Mouse (Mus musculus) cerebellum, adult 2 months (tissue): ENCODE data around the gene Prpf4. TPM values are rescaled to one million over a fixed set of nuclear protein-coding genes. Genes with fewer than 3 reads are reported as not detected.

Experiments
- DNase-seq, 2 experiments: peaks; one replicate each; pipeline ENCODE4 v3.0.0; 2021
- H3K27ac ChIP-seq: fragments of 200-500 bp; 2 replicates; pipeline ENCODE4 v1.5.1; 2012; ENCODE audit warnings: low read length, control low read depth, inconsistent platforms; ENCODE audit not compliant: insufficient read depth
- H3K27me3 ChIP-seq: fragments of 200-500 bp; 2 replicates; pipeline ENCODE4 v1.6.1; 2012; ENCODE audit warnings: inconsistent platforms, mild to moderate bottlenecking, low read length, moderate library complexity; ENCODE audit not compliant: control insufficient read depth, insufficient read depth
- H3K4me1 ChIP-seq: fragments of 200-500 bp; 2 replicates; pipeline ENCODE4 v1.6.1; 2011; ENCODE audit warnings: low read length; ENCODE audit not compliant: control insufficient read depth, insufficient read depth
- H3K4me3 ChIP-seq: fragments of 200-500 bp; replicated peaks from 2 replicates; pipeline ENCODE3; 2011; ENCODE audit warnings: mild to moderate bottlenecking, low read depth, low read length, control low read depth; ENCODE audit not compliant: insufficient read depth
- CTCF ChIP-seq: fragments of 200-500 bp; IDR thresholded peaks from 2 replicates; pipeline ENCODE4 v1.5.1; 2011; ENCODE audit warnings: low read depth, mild to moderate bottlenecking, control low read depth, low read length, moderate library complexity, borderline replicate concordance; ENCODE audit not compliant: insufficient read depth
- POLR2A ChIP-seq: fragments of 200-500 bp; IDR thresholded peaks from 2 replicates; pipeline ENCODE4 v1.6.1; 2011; ENCODE audit warnings: low read length, control low read depth, borderline replicate concordance; ENCODE audit not compliant: insufficient read depth
- WGBS: fragments of 180-500 bp; shearing (Covaris S2); methylation state at CpG from one replicate; pipeline ENCODE4 v1.1.7; 2018; 5-methylcytosine and 5-hydroxymethylcytosine counted together
- polyA plus RNA-seq: library from polyadenylated mRNA; depleted of rRNA; stranded (reverse); fragments of >200 nt; gene quantifications from 2 replicates; pipeline ENCODE4 v1.2.3, GENCODE M21; 2012

The Prpf4 gene
- polyA plus RNA-seq, 1 experiment: 20.4 TPM

GRCm38 (mm10) chr4:62379724-62380381 lies 28.7 kb upstream of the Prpf4 start:
- WGBS: 93% methylated on average over 9 of the region's 9 CpGs
- no peak for DNase-seq
- TF ChIP-seq POLR2A (no peak), CTCF (no peak)

GRCm38 (mm10) chr4:62383207-62383606 lies 25.4 kb upstream of the Prpf4 start:
- no peaks in the 10 kb centered on the region for H3K27me3 ChIP-seq
- no peak overlapping the region for H3K27ac ChIP-seq
- DNase-seq: no peak
- 94% methylated on average over 6 of the region's 6 CpGs for WGBS
- no peaks in the 10 kb centered on the region for H3K4me1 ChIP-seq
- TF ChIP-seq POLR2A (no peak), CTCF (no peak)
- H3K4me3 ChIP-seq: no peak overlapping the region

More at GRCm38 (mm10) chr4:62379724-62380381, 28.7 kb upstream of the Prpf4 start:
- Histone ChIP-seq H3K27me3 (no peaks in the 10 kb centered on the region), H3K4me1 (no peaks in the 10 kb centered on the region), H3K4me3 (no peak overlapping the region), H3K27ac (no peak overlapping the region)

- Histone ChIP-seq H3K27ac (no peak overlapping the region), H3K27me3 (no peaks in the 10 kb centered on the region), H3K4me1 (no peaks in the 10 kb centered on the region), H3K4me3 (no peak overlapping the region)
- WGBS: 85% methylated on average over 7 of the region's 7 CpGs
- DNase-seq: no peak
- TF ChIP-seq CTCF (no peak), POLR2A (no peak)
Measured at GRCm38 (mm10) chr4:62383752-62384151, 24.8 kb upstream of the Prpf4 start.

- H3K4me3 ChIP-seq: no peak overlapping the region
- WGBS: 96% methylated on average over 1 of the region's 1 CpGs
- H3K27me3 ChIP-seq: no peaks in the 10 kb centered on the region
- no peak for DNase-seq
- H3K4me1 ChIP-seq: no peaks in the 10 kb centered on the region
- H3K27ac ChIP-seq: no peak overlapping the region
- no peak for TF ChIP-seq POLR2A
- TF ChIP-seq CTCF: no peak
Measured at GRCm38 (mm10) chr4:62384159-62384558, 24.4 kb upstream of the Prpf4 start.

GRCm38 (mm10) chr4:62385439-62385838 lies 23.2 kb upstream of the Prpf4 start:
- Histone ChIP-seq H3K4me3 (no peak overlapping the region), H3K27me3 (no peaks in the 10 kb centered on the region), H3K27ac (no peak overlapping the region), H3K4me1 (no peaks in the 10 kb centered on the region)
- WGBS: 74% methylated on average over 7 of the region's 7 CpGs
- DNase-seq: no peak
- TF ChIP-seq POLR2A: no peak
- no peak for TF ChIP-seq CTCF

GRCm38 (mm10) chr4:62389592-62390512 lies 18.7 kb upstream of the Prpf4 start:
- no peak overlapping the region for H3K27ac ChIP-seq
- H3K4me3 ChIP-seq: no peak overlapping the region
- no peaks in the 10 kb centered on the region for H3K27me3 ChIP-seq
- TF ChIP-seq CTCF (no peak), POLR2A (no peak)
- H3K4me1 ChIP-seq: no peaks in the 10 kb centered on the region
- DNase-seq: no peak
- 90% methylated on average over 5 of the region's 5 CpGs for WGBS

- 87% methylated on average over 7 of the region's 7 CpGs for WGBS
- Histone ChIP-seq H3K4me3 (no peak overlapping the region), H3K27me3 (no peaks in the 10 kb centered on the region), H3K27ac (no peak overlapping the region), H3K4me1 (no peaks in the 10 kb centered on the region)
- TF ChIP-seq CTCF (no peak), POLR2A (no peak)
- no peak for DNase-seq
Measured at GRCm38 (mm10) chr4:62391892-62392291, 16.7 kb upstream of the Prpf4 start.

GRCm38 (mm10) chr4:62393459-62393858 lies 15.1 kb upstream of the Prpf4 start:
- Histone ChIP-seq H3K27me3 (no peaks in the 10 kb centered on the region), H3K27ac (no peak overlapping the region), H3K4me1 (no peaks in the 10 kb centered on the region), H3K4me3 (no peak overlapping the region)
- TF ChIP-seq CTCF (no peak), POLR2A (no peak)
- DNase-seq: no peak
- 41% methylated on average over 6 of the region's 6 CpGs for WGBS

GRCm38 (mm10) chr4:62395806-62396205 lies 12.8 kb upstream of the Prpf4 start:
- no peak for TF ChIP-seq CTCF
- TF ChIP-seq POLR2A: no peak
- H3K4me1 ChIP-seq: no peaks in the 10 kb centered on the region
- no peak overlapping the region for H3K4me3 ChIP-seq
- WGBS: 97% methylated on average over 1 of the region's 1 CpGs
- no peaks in the 10 kb centered on the region for H3K27me3 ChIP-seq
- no peak overlapping the region for H3K27ac ChIP-seq
- no peak for DNase-seq
